Mouse (Mus musculus): ENCODE results near the gene Dpm3.

- TF ChIP-seq CTCF (conservative IDR thresholded peaks at IDR 0.05; ENCODE audit: low read length) (no peak), POU5F1 (IDR thresholded peaks at IDR 0.05; ENCODE audit: borderline replicate concordance, low read length) (no peak), NANOG (IDR thresholded peaks at IDR 0.05; ENCODE audit: borderline replicate concordance, low read length) (no peak)
These were observed 21.7 kb downstream of the Dpm3 start, which contains the start of gene Efna1 for GRCm38 (mm10) chr3:89280606-89281511.
